Comparison of ENCODE assay signal across 8 mouse cellular contexts in the genomic region with DNA sequence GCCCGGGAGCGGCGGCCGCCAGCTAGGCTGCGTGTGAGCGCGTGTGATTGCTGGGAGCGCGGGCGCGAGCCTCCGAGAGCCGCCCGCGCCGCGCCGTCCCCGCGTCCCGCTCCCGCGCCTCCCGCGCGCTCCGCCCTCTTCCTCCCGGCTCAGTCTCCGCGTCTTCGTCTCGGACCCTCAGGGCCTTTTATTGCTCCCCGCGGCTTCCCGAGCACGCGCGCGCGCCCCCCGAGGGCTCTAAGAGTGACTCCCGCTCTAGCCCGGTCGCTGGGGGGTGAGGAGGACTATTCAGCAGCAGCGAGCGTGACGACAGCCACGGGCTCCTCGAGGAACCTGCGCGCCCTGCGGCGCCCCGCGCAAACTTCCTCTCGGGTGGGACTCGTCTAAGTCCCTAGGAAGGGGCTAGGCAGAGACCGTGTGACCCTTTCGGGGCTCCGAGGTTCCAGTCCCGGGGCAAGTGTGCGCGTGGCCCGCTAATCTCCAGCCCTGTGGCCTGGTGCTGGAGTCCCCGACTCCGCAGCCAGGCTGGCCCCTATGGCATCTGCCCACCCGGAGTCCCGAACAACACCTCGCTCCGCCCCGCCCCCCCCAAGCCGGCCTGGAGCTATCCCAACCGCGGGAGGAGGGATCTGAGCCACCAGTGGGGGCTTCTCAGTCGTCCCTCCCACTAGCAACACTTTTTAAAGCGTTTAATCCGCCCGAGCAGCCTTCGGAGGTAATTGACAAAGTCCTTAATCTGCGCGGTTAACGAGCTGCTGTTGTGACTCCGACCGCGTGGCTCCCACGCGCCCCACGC. TPM values are rescaled to one million over a fixed set of nuclear protein-coding genes. Genes with fewer than 3 reads are reported as not detected.
A peak's percentile ranks its signal among the peaks of the same experiment; 100 is the strongest.
DNase-seq lines count a peak whose midpoint lies in the region; ATAC-seq and TF ChIP-seq lines count a peak whose summit lies in the region.

Gene Fibcd1, minus strand, starts transcription at position 110 of the 796 bp plus-strand sequence.

- H3K9ac ChIP-seq in forebrain, postnatal 0 days: peak within 1 kb of the TSS; percentile 48
- H3K9ac ChIP-seq in limb, embryonic 14.5 days (ENCODE audit: low read depth, low read length, severe bottlenecking): peak within 1 kb of the TSS; percentile 55

- 0 out of 2 replicates have a peak, but pooled peaks cover 7% of the 10 kb centered on the region for H3K4me1 ChIP-seq in forebrain, postnatal 0 days (ENCODE audit: insufficient read depth)
- H3K4me1 ChIP-seq in limb, embryonic 14.5 days (ENCODE audit: control insufficient read depth, insufficient read depth, low read length): peaks cover 14% of the 10 kb centered on the region
- peaks cover 4% of the 10 kb centered on the region for H3K4me1 ChIP-seq in small intestine, adult 2 months (ENCODE audit: control insufficient read depth, insufficient read depth, insufficient read length, low read length)

- no peak for TF ChIP-seq CTCF in forebrain, postnatal 0 days (IDR thresholded peaks at IDR 0.05; ENCODE audit: low read depth)
- no peak for TF ChIP-seq CTCF in small intestine, adult 2 months (IDR thresholded peaks at IDR 0.05; ENCODE audit: extremely low read depth, insufficient read length, insufficient replicate concordance, low read depth, low read length)

- no peak for TF ChIP-seq POLR2A in limb, embryonic 14.5 days (IDR thresholded peaks at IDR 0.05; ENCODE audit: borderline replicate concordance, extremely low read depth, insufficient read depth, insufficient read length)
- no peak for TF ChIP-seq POLR2A in small intestine, adult 2 months (IDR thresholded peaks at IDR 0.05; ENCODE audit: low read depth, low read length)

- no peaks in the 10 kb centered on the region for H3K9me3 ChIP-seq in forebrain, postnatal 0 days (ENCODE audit: low read length)
- H3K9me3 ChIP-seq in limb, embryonic 14.5 days (ENCODE audit: control insufficient read depth, low read length): no peaks in the 10 kb centered on the region

- no peaks in the 10 kb centered on the region for H3K36me3 ChIP-seq in forebrain, postnatal 0 days (ENCODE audit: insufficient read depth)
- no peaks in the 10 kb centered on the region for H3K36me3 ChIP-seq in limb, embryonic 14.5 days (ENCODE audit: control insufficient read depth, insufficient read depth, low read length)
- H3K36me3 ChIP-seq in small intestine, adult 2 months (ENCODE audit: control insufficient read depth, insufficient read depth, low read length): no peaks in the 10 kb centered on the region

- ATAC-seq in forebrain, postnatal 0 days: peak; percentile 70
- no peak for ATAC-seq in limb, embryonic 14.5 days (ENCODE audit: low FRiP score, low read depth)

- WGBS in forebrain, postnatal 0 days: 1% methylated on average over 51 of the region's 88 CpGs
- under 1% methylated on average over 45 of the region's 88 CpGs for WGBS in limb, embryonic 14.5 days
- WGBS in small intestine, adult 2 months: 1% methylated on average over 77 of the region's 88 CpGs

- peak; percentile 19 for DNase-seq in cerebellum, adult 8-10 months
- no peak for DNase-seq in cerebellum, adult 9-11 months
- peak; percentile 28 for DNase-seq in lung, postnatal 10 days
- DNase-seq in lung, adult 18-20 months: no peak
- peak; percentile 63 for DNase-seq in forebrain, postnatal 0 days
- DNase-seq in limb, embryonic 14.5 days (ENCODE audit: low spot score): no peak
- DNase-seq in gastrocnemius, adult 18-20 months (ENCODE audit: low spot score): no peak

- peaks cover 20% of the 10 kb centered on the region for H3K27me3 ChIP-seq in forebrain, postnatal 0 days (ENCODE audit: insufficient read depth, low read length)
- peaks cover 39% of the 10 kb centered on the region for H3K27me3 ChIP-seq in limb, embryonic 14.5 days (ENCODE audit: control insufficient read depth, insufficient read depth, low read length)
- peaks cover 47% of the 10 kb centered on the region for H3K27me3 ChIP-seq in small intestine, adult 2 months (ENCODE audit: control insufficient read depth, insufficient read depth, low read length)

- peak within 1 kb of the TSS; percentile 89 for H3K4me2 ChIP-seq in forebrain, postnatal 0 days (ENCODE audit: low read depth)
- peak within 1 kb of the TSS; percentile 98 for H3K4me2 ChIP-seq in limb, embryonic 14.5 days (replicated peaks; ENCODE audit: low read depth, low read length, severe bottlenecking)

- H3K27ac ChIP-seq in forebrain, postnatal 0 days (ENCODE audit: low read depth, low read length): no peak within 1 kb of the TSS
- no peak within 1 kb of the TSS for H3K27ac ChIP-seq in limb, embryonic 14.5 days (replicated peaks; ENCODE audit: low read depth, low read length)
- no peak within 1 kb of the TSS for H3K27ac ChIP-seq in small intestine, adult 2 months (ENCODE audit: insufficient read depth, low read depth, low read length)

- peak within 1 kb of the TSS; percentile 58 for H3K4me3 ChIP-seq in forebrain, postnatal 0 days (ENCODE audit: low read depth, low read length)
- H3K4me3 ChIP-seq in limb, embryonic 14.5 days (replicated peaks; ENCODE audit: low read length): peak within 1 kb of the TSS; percentile 59
- peak within 1 kb of the TSS; percentile 54 for H3K4me3 ChIP-seq in small intestine, adult 2 months (ENCODE audit: low read depth, low read length)

RNA-seq across cellular contexts. Expression of gene Fibcd1, which starts in this region (rescaled TPM):
- total RNA-seq in forebrain, postnatal 0 days (2014; rRNA removed): 8.9 and 12.7 TPM in 2 replicates
- 5.7 and 8.5 TPM in 2 replicates for polyA plus RNA-seq in forebrain, postnatal 0 days (2015; fragmentation: Nextera tagmentation; extraction: Ambion mirVana)
- 0.34 and 0.40 TPM in 2 replicates for polyA plus RNA-seq in limb, embryonic 14.5 days (2012; rRNA removed)
- polyA plus RNA-seq in limb, embryonic 14.5 days (2014; fragmentation: Nextera tagmentation; extraction: Ambion mirVana): 0.17 and 0.28 TPM in 2 replicates
- polyA plus RNA-seq in small intestine, adult 2 months (2012; rRNA removed): 0.30 and 0.91 TPM in 2 replicates
- under 1 TPM in 1 of 2 experiments, not detected in 1; 0.05 TPM for total RNA-seq in gastrocnemius, adult 18-20 months (2021)

Comparison
In these comparisons a context has a peak if more than half of its experiments do, and no peak if none do; other contexts are left out.
1. DNase-seq: peak in cerebellum, adult 8-10 months (single experiment), lung, postnatal 10 days (single experiment) and forebrain, postnatal 0 days (single experiment); none in cerebellum, adult 9-11 months (single experiment), lung, adult 18-20 months (0 of 2), limb, embryonic 14.5 days (single experiment) and gastrocnemius, adult 18-20 months (single experiment).
2. Peak in every context shown above with its lines, with median percentiles within 50 percentile points of each other: H3K4me3 ChIP-seq.